Mouse (Mus musculus) inflammation-experienced regulatory T-cells, adult 6 months (primary cell): ENCODE data around the gene Msh4. TPM values are rescaled to one million over a fixed set of nuclear protein-coding genes. Genes with fewer than 3 reads are reported as not detected.

Experiments used
- ATAC-seq: one replicate; pipeline ENCODE4 v1.8.0; 2017
- polyA plus RNA-seq, 3 experiments: library from polyadenylated mRNA; unstranded; fragments of 100-300 nt; shearing (Covaris generic); gene quantifications; one replicate each; pipeline ENCODE4 v1.2.1; 2017

The Msh4 gene
- polyA plus RNA-seq, 3 experiments from 2014 or later: 0.19 TPM; not detected in 2

GRCm38 (mm10) chr3:153807444-153808149 lies 98.3 kb downstream of the Msh4 start:
- no peak for ATAC-seq

Other genes starting within 250 kb of the Msh4 start
- 10 to 100 TPM; 39.4 to 85.0 (median 71.2) TPM for gene St6galnac3, start 181.0 kb downstream of the Msh4 start, polyA plus RNA-seq
- gene Asb17, start 61.9 kb downstream of the Msh4 start, polyA plus RNA-seq: not detected
- 10 to 100 TPM; 39.3 to 47.9 (median 45.2) TPM for gene Rabggtb, start 6.9 kb upstream of the Msh4 start, polyA plus RNA-seq
- 10 to 100 TPM; 23.7 to 43.7 (median 40.4) TPM for gene Acadm, start 38.5 kb upstream of the Msh4 start, polyA plus RNA-seq
- not detected for gene Slc44a5, start 67.3 kb upstream of the Msh4 start, polyA plus RNA-seq